Mouse (Mus musculus) gastrocnemius, adult 8-10 months (tissue): ENCODE results near the gene Tmem117. TPM values are rescaled to one million over a fixed set of nuclear protein-coding genes. Genes with fewer than 3 reads are reported as not detected.

Source experiments
- DNase-seq, 2 experiments: peaks; one replicate each; pipeline ENCODE4 v3.0.0; 2022; ENCODE audit warnings: low spot score in 2 of 2
- total RNA-seq, 4 experiments: library from RNA; stranded (reverse); gene quantifications; 2 replicates each; pipeline ENCODE4 v1.2.4; 2022

Tmem117 gene
- 10 to 100 TPM; 16.1 to 18.1 (median 16.5) TPM for total RNA-seq

DNA sequence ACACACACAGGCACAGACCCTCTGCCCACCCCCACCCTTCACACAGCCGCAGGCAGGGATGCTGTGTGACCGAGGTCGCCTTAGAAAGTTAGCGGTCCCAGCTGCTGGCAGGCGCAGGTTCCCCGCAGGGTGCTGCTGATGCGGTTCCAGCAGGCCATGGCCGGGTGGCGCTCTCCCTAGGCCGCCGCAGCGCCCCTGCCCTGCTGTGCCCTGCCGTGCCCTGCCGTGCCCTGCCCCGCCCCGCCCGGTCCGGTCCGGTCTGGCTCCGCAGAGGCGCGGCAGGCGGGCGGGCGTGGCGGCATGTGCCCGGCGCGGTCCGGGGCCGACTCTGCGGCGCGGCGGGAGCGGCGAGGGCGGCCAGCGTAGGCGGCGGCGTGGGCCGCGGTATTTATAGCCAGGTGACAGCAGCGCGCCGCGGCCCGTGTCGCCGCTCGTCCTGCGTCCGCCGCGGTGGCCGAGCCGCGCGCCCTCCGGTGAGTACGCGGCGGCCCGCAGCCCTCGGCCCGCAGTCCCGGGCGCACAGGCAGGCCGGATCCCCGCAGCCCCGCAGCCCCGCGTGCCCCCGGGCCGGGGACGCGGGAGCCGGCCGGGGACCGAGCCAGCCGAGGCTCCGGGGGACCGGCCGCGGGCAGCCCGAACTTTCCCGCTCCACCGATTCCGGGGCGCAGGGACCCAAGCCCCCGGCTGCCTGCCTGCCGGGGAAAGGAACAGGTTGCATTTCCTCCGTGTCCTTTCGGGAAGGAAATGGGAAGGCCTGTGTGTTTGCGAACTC, at the start of gene Tmem117:
TSS of gene Tmem117 (plus strand) at position 403 of the 772 bp plus-strand sequence.
- peak in 1 of 2 experiments; percentile 55 for DNase-seq

DNA sequence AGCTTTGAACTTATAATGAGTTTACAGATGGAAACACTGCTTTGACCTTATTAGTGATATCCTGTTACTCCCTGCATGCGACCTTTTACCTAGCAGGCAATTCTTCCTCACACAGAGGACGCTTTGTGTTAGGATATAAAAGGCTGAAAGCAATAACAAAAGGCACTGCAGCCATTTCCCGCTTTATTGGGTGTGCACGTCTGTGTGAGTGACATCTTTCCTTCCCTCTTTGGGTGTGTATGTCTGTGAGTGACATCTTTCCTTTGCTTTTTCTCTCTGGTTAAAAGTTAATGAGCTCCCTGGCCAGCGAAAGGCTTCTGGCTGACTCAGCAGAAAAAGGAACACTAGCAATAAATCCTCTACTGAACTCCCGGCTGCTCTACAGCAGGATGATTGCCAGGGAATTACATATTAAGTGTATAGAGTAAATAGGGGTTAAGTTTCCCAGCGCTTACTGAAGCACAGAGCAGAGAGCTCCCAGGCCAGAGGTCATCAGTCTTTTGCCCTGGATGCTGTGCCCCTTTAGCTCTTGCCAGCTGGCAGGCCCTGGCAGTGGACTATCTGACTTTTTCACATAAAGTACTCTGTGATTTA, 46.9 kb upstream of the Tmem117 start:
- no peak for DNase-seq

DNA sequence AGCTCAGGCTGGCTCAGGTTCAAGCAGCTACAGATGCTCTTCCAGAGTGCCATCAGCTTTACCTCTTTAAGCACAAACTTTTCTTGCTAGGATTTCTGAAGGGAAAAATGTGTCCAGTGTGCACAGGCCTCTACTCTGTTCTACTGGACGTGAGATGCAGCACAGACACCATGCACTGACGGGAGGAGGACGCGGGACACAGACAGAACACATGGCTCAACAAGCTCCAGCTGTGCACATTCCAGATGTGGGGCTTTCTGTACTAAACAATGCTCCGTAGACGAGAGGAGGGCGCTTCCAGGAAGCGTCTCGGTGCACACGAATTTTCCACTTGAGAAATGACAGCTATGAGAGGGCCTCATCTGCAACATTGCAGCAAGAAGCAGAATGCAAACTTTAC, 45.9 kb upstream of the Tmem117 start:
- DNase-seq, result no peak

DNA sequence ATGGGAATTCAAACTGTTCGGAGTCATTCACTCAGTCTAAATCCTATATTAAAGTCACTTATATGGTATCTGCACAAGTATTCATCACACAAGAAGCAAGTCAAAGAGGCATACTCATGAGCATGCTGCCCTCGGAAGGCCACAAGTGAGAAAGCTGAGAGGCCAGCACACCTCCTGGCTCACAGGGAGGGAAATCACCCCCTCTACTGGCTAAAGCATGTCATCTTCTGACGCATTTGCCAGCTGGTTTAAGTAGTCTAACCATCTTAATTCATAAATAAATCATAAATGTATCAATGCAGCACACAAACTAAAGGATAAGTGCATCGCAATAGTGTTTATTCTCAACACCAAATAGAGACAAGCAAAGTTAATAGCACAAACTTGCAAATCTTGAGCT, 44.3 kb upstream of the Tmem117 start:
- no peak for DNase-seq

DNA sequence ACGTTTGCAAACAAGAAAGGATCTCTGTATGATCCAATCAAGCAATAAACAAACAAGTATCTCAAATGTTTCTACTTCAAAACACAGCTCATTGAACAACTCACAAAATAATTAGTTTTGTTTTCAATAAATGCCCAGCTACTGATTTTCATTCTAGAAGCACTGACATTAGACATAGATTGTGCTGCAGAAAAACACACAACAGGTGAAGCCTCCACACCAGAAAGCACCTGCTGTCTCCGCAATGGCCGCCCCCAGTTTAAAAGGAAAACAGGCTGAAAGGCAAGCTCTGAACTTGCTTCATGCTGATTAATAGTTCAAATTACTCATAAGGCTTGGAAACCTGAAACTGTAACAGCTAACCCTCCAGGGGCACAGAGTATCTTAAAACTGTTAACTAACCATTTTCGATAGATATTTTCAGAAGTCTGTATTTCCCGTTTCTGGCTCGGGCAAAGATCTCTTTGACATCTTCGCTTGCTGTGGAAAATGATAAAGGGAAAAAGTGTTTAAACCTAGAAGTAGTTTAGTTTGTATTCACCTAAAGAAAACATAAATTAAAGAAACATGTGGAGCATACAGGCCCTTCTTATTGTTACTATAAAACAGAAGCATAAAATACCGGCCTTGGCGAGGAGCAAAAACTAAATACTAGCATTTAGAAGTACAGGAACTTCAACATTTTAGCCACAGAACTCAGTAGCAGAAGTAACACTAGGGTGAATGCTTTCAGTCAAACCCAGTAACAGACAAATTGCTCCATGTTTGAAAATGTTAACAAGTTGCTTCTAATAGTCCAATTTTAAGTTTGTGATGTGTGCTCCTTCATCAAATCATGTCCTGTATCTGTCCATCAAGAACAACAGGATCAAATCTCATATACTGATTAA, 41.0 kb upstream of the Tmem117 start:
- no peak for DNase-seq

DNA sequence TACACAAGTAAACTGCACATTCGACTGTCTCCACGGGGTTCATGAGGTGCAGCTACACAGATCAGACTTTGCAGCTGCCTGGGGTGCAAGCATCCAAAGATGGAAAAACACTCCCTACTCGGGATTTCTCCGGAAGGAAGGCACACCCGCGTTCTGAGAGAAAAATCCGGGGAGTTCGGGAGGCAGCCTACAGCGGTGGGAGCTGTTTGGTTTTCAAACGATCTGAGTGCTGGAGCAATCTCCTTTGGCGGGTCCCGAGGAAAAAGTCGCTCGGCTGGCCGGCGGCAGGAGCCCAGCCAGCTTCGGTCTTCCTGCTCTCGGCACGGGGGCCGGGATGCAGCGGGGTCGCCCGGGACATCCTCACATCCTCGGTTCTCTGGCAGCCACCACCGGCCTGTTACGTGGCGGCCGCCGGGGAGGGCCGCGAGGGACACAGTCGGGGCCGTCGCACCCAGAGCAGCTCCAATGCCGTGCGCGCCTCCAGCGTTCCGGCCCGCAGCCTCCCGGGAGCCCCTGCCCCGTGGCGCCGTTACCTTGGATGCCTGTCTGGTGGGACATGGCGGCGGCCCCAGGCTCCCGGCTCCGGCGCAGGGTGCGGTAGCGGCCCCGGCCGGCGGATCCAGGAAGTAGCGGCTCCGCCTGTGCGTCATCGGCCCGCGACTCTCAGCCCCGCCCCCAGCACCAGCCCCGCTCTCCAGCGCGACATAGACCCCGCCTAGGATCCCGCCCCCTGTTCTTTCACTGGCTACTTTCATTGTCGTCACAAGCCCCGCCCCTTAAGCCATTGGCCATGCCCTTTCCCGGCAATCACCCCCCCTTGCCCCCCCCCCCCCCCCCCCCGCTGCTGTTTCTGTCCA, 39.6 kb upstream of the Tmem117 start, which contains the start of gene Twf1:
TSS of gene Twf1 (minus strand) at position 671 of the 857 bp plus-strand sequence.
- peak; percentile 97 to 98 for DNase-seq

DNA sequence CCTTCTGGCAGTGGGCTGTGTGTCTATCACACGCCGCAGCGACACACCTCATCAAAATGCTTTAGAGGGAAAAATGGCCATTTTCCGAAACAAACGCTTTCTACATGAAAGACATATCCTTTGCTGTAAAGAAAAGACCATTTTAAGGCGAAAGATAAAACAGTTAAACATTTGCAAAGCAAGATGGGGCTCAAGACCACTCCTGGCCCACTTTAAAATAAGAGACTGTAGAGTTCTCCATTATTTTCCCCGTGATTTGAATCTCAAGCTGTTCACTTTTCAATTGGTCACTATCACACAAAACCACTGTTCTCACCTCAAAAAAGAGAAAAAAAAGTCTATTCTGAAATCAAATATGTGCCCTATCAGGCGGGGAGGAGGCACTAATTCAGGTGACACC, 38.9 kb upstream of the Tmem117 start:
- no peak for DNase-seq

DNA sequence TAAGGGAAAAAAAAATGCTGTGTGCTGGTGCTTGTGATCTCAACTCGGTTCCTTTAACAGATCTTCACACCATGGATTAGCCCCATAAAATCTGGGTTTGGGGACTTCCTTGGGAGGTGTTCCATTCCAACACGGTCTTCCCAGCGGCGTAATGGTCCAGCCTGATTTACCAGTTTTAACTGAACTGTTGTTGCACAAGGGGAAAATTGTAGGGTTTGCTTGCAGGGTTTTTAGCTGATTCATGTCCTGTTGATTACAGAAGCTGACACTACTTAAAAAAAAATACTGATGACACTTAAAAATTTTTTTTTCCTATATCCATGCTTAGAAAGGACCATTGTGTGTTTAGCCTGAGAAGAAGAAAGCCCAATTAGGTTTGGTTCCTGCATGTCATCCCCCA, 37.7 kb upstream of the Tmem117 start:
- DNase-seq, result no peak

DNA sequence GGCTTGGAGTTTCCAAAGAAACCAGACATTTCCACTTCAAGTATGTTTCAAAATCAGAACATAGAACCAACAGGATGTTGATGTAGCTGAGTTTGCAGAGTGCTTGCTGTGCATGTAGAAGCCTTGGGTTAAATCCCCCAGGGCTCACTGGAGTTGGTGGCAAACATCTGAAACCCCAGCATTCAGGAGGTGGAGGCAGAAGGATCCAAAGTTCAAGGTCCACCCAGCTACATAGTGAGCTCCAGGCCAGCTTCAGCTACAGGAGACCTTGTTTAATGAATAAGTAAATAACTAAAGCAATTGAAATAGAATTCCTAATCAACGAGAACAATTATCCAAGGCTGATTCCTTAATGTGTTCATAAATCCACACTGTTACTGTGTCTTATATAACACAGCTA, 35.4 kb upstream of the Tmem117 start:
- no peak for DNase-seq

DNA sequence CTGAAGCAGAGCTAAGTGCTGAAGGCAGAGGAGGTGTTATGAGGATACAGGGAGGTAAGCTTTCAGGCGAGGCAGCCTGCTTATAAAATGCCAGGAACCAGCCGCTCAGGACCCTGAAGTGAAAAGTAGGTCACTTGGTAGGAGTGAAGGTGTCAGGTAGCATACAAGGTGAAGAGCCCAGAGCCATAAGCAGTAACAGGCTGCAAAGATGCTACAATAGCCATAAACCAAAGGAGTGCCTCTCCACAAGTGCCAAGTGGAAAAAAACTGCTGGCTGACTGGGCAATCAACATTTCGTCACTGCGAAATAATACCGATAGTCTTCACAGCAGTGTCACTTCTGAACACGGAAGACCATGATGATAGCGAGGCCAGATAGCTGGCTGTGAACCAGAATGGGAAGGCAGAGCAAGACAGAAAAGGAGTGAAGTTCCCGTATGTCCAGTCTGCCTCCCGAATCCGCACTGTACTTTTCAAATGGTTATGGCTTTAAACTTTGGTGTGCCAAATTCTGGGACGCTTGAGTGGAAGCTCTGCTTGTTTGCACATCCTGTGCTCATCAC, 28.8 kb upstream of the Tmem117 start:
- DNase-seq, result no peak

DNA sequence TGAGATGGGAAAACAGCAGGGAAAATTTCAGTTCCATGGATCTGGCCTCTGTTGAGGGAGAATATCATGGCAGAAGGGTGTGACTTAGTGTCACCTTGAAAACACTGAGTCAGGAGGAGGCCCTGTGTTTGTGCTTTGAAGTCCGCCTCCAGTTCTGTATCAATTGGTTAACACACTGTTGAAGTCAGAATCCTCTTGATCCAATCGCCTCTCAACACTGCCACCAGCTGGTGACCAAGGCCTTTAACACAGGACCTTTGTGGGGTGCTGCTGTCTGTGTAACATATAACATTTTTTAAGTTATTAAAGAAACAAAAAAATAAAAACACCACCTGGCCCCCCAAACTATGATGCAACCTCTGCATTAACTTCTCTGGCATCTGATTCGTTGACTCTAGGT, 27.7 kb upstream of the Tmem117 start:
- peak in 1 of 2 experiments; percentile 14 for DNase-seq

DNA sequence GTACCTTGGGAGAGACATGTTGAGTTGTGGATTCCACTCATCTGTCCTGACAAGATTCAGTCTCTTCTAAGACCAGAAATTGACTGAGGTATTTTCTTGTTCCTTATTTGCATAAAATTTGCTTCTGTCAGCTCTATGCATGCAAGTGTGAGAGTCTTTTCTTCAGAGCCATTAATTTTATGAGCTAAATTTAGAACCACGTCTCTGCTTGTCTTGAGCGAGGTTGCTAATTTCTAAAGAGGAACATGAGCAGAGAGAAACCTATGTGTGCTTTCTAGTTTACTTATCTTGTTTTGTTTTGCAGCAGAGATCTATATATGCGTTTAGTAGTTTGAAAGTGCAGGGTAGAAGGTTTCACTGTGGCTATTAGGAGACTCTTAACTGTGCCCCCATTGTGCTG, 26.6 kb upstream of the Tmem117 start:
- no peak for DNase-seq

DNA sequence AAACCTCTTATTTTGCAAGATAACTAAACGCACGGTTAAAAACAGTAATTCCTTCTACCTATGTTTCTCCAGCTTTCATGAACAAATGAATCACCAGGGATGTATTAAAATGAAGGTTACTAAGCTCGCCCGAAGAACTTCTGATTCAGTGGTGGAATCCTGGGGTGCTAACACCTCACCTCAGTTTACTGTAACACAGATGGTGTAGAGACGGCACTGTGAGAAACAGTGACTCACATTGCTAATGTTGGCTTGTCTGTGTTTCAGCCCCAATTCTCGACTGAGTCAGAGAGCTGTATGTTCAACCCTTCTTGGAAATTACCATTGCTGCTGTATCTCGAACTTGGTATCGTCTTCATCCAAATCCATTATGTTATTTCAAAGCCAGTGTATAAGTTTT, 21.3 kb upstream of the Tmem117 start:
- DNase-seq, result no peak

DNA sequence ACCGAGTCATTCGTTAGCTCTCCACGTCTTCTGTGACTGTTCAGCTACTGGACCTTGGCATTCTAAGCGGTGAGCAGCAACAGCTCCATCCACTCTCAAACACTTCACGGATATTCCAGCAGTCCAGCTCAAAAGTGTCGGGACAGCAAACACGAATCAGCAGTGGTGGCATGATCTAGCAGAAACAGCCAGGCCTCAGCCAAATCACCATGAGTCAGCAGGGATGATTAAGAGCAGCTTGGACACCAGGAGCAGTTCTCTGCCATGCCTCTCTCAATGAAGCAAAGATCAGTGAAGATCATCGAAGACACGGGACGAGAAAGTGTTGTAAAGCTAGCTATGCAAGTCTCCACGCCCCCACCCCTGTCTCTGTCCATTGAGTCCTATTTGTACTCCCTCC, 13.0 kb upstream of the Tmem117 start:
- no peak for DNase-seq

DNA sequence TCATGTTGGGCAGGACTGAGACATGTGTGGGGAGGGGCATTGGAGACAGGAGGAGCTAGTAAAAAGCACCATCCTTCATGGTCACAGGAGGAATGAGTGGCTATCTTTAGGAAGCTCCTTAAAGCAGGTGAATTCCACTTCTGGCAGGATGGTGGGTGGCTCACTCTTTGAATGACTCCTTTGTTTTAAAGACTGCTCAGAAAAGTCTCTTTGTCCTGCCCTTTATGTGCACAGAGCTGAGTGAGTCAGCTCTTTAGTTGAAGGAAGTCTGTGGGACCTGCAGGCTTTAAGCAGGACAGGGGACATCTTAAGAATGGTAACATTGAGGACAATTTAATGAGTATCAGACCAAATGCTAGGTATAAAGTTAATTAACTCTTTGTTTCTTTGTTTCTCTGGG, 8.1 kb upstream of the Tmem117 start:
- DNase-seq, result no peak

DNA sequence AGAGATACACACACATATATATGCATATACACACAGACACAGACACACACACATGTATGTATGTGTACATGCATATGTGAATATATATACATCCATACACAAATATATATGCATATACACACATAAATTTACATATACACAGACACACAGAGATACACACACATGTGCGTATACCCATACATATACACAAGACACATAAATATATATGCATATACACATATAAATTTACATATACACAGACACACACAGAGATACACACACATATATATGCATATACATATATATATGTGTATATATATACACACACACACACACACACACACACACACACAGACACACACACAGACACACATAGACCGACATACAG, 586 bp upstream of the Tmem117 start:
- DNase-seq, result no peak

DNA sequence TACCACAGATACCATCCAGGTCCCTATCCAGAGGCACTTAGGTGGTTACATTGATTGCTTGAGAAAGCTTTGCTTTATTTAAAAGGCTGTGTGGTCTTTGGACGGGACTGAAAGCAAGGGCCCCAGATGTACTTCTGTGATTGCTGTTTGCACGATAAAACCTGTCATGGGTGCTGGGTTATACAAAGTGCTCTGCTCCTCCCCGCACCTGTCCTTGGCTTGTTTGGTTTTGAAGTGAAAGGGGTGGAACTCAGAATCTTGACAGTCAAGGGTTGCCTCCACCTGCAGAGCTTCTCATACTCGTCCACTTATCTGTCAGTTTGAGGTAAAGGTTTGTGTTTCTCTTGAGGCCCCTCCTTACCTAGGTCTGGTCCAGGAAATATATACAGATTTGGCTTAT, 1.5 kb downstream of the Tmem117 start:
- no peak for DNase-seq

DNA sequence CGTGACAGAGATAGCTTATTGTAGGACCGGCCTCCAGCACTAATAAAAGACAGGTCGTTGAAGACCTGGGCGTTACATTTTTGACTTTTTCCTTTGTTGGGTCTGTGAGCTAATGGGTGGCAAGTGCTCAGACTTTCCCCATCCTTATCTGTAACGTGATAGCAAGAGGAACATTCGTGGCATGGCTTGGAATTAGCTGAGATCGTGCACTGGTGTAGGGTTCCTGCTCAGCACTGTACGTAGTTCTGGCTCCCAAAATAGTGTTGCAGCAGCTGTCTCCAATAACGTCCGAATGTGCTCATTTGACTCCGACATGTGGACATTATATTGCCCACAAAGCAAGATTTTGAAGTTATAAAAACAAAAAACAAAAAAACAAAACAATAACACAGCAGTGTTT, 5.5 kb downstream of the Tmem117 start:
- DNase-seq, result no peak

DNA sequence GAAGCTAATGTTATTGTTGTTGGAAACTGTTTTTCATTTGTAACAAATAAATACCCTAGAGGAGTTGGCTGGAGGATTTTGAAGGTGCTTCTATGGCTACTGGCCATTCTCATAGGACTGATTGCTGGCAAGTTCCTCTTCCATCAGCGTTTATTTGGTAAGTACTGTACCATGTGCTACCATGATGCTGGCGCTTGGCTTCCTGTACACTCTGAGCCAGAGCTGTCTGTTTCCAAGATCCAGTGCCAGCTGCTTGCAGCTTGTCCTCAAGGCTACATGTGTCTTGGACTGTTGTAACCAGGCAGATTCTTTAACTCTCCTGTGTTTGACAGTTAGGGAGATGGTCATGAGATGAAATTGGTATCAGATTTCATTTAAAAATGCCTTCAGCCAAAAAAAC, 9.2 kb downstream of the Tmem117 start:
- no peak for DNase-seq

DNA sequence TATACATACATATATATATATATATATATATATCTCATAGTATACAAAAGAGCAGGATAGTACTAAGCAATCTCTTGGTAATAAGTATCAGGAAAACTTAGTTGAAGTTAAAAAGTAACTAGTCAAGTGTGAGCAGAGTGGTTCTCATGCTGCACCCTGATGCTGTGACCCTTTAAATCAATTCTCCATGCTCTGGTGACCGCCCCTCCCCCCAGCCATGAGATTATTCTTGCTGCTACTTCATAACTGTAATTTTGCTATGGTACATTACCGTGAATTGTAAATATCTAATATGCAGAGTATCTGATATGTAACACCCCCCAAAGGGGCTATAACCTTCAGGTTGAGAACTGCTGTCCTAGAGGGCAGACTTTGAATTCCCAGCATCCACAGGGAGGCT, 10.1 kb downstream of the Tmem117 start:
- DNase-seq, result no peak

DNA sequence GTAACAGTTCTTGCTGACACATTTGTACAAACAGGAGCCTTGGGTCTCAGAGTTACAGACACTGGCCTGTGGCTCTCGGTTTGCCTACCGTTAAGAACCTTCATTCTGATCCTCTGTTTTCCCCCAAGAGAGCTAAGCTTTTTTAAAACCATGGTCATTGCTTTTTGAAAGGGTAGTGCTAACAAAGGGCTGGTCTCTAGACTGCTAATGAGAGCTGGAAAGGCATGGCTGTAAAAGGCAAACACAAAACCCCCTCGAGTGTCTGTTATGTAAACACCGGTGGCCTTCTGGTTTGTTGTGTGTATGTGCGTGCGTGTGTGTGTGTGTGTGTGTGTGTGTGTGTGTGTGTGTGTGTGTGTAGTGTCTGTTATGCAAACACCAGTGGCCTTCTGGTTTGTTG, 17.0 kb downstream of the Tmem117 start:
- DNase-seq, result no peak
